Mouse (Mus musculus): ENCODE results near the gene Ybx1.
A peak's percentile ranks its signal among the peaks of the same experiment; 100 is the strongest.

Ybx1 gene

DNA sequence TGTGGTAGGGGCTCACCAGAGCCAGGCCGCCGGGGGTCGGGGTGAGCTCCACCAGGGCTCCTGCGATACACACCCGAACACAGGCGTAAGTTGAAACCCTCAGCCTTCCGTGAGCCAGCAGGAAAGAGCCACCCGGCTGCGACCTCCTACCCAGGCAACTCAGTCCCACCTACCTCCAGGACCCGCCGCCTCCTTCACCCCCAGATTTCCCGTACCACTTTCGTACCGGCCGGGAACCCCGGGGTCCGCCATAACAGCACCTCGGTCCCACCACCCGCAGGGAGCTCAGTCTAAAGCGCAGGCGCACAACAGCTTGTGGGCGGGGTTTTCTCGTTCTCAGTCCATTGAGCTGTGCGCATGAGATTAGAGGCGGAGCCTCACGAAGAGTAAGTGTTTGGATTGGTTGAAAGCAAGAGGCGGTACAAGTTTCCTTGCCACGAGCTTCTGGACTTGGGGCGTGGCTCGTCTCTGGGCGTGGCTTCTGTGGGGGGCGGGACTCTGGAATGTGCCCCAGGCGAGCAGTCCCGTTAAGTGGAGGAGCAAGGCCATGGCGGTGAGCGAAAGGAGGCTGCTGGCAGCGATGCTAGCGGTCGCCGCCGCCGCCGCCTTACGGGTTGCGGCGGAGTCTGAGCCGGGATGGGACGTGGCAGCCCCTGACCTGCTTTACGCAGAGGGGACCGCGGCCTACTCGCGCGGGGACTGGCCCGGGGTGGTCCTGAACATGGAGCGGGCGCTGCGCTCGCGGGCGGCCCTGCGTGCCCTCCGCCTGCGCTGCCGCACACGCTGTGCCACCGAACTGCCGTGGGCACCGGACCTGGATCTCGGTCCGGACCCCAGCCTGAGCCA is 61.8 kb downstream of the Ybx1 start, which contains the start of the genes AU022252 and P3h1:
AU022252 (minus strand) TSS at position 303 of the 846 bp plus-strand sequence.
P3h1 (plus strand) TSS at position 506 of the 846 bp plus-strand sequence.
- peak; percentile 100 for DNase-seq

All from cerebellum, adult 9-11 months (tissue).